Mouse (Mus musculus): Measurements from ENCODE around the gene Tra2b. TPM values are rescaled to one million over a fixed set of nuclear protein-coding genes. Genes with fewer than 3 reads are reported as not detected.
"Not testable (repeated sequence)": the region's sequence is repeated elsewhere in the genome, so short reads cannot be mapped to it uniquely, and the experiment has no call there.

Gene Tra2b
- total RNA-seq, 2 experiments from 2014 or later, result 354 to 493 TPM

- no peak for ATAC-seq (replicated peaks; ENCODE audit: poor library complexity)
Observed at GRCm38 (mm10) chr16:22249754-22250153, 16.1 kb downstream of the Tra2b start.

GRCm38 (mm10) chr16:22242239-22242866, 23.5 kb downstream of the Tra2b start:
- ATAC-seq (replicated peaks; ENCODE audit: poor library complexity), result no peak

- ATAC-seq (replicated peaks; ENCODE audit: poor library complexity), result no peak
Observed at GRCm38 (mm10) chr16:22241376-22242238, 24.2 kb downstream of the Tra2b start.

GRCm38 (mm10) chr16:22240856-22241255, 24.9 kb downstream of the Tra2b start:
- ATAC-seq (replicated peaks; ENCODE audit: poor library complexity), result peak; percentile 3; the same call in 1 of the 2 replicates

GRCm38 (mm10) chr16:22239978-22240377, 25.8 kb downstream of the Tra2b start:
- ATAC-seq (replicated peaks; ENCODE audit: poor library complexity), result no peak

GRCm38 (mm10) chr16:22238928-22239620, 26.7 kb downstream of the Tra2b start:
- ATAC-seq (replicated peaks; ENCODE audit: poor library complexity), result no peak

- ATAC-seq (replicated peaks; ENCODE audit: poor library complexity), result not testable (repeated sequence)
Observed at GRCm38 (mm10) chr16:22238402-22238801, 27.4 kb downstream of the Tra2b start.

GRCm38 (mm10) chr16:22236814-22237213, 29.0 kb downstream of the Tra2b start:
- no peak for ATAC-seq (replicated peaks; ENCODE audit: poor library complexity)

GRCm38 (mm10) chr16:22234535-22234934, 31.3 kb downstream of the Tra2b start:
- ATAC-seq (replicated peaks; ENCODE audit: poor library complexity), result no peak

GRCm38 (mm10) chr16:22230276-22230675, 35.5 kb downstream of the Tra2b start:
- not testable (repeated sequence) for ATAC-seq (replicated peaks; ENCODE audit: poor library complexity)

- no peak for ATAC-seq (replicated peaks; ENCODE audit: poor library complexity)
Observed at GRCm38 (mm10) chr16:22203501-22203900, 62.3 kb downstream of the Tra2b start.

GRCm38 (mm10) chr16:22201858-22202257, 63.9 kb downstream of the Tra2b start:
- no peak for ATAC-seq (replicated peaks; ENCODE audit: poor library complexity)

- ATAC-seq (replicated peaks; ENCODE audit: poor library complexity), result no peak
Observed at GRCm38 (mm10) chr16:22200476-22200875, 65.3 kb downstream of the Tra2b start.

Other genes with a start within 250 kb of the Tra2b start
- gene Igf2bp2, start 102.7 kb downstream of the Tra2b start, total RNA-seq (2015), result 2.8 and 3.4 TPM in 2 replicates
- gene Igf2bp2, start 102.7 kb downstream of the Tra2b start, total RNA-seq (2017), result 1.1 and 1.6 TPM in 2 replicates
- 3.3 and 4.1 TPM in 2 replicates for gene Etv5, start 173.7 kb upstream of the Tra2b start, total RNA-seq (2015)
- gene Etv5, start 173.7 kb upstream of the Tra2b start, total RNA-seq (2017), result 1.5 and 2.3 TPM in 2 replicates